Mouse (Mus musculus) stomach, adult 2 months (tissue): ENCODE measurements around the gene Olfml1. TPM values are rescaled to one million over a fixed set of nuclear protein-coding genes. Genes with fewer than 3 reads are reported as not detected.

Experiments used
- polyA plus RNA-seq: library from polyadenylated mRNA; depleted of rRNA; stranded (reverse); fragments of >200 nt; gene quantifications from 2 replicates; pipeline ENCODE4 v1.2.3, GENCODE M21; 2012; rRNA removed

The Olfml1 gene
- polyA plus RNA-seq, result 0.46 and 1.2 TPM in 2 replicates

GRCm38 (mm10) chr7:107567261-107567671 lies at the start of gene Olfml1:
TSS of gene Olfml1 (plus strand) at chr7:107567446.

GRCm38 (mm10) chr7:107594857-107595402 lies 27.7 kb downstream of the Olfml1 start, which contains the start of gene Ppfibp2:
TSS of gene Ppfibp2 (plus strand) at chr7:107595207.

GRCm38 (mm10) chr7:107625061-107625460 lies 57.8 kb downstream of the Olfml1 start, which contains the start of gene 5330417H12Rik:
TSS of gene 5330417H12Rik (minus strand) at chr7:107625161.

Other genes starting within 250 kb of the Olfml1 start
- 0.13 and 0.16 TPM in 2 replicates for gene Syt9, start 196.7 kb upstream of the Olfml1 start, polyA plus RNA-seq
- gene Ppfibp2, start 27.8 kb downstream of the Olfml1 start, polyA plus RNA-seq, result 6.3 and 8.4 TPM in 2 replicates
- not detected in 2 replicates for gene 5330417H12Rik, start 57.7 kb downstream of the Olfml1 start, polyA plus RNA-seq
- 0.03 TPM in 1 of 2 replicates, not detected in the other for gene Cyb5r2, start 190.6 kb downstream of the Olfml1 start, polyA plus RNA-seq
- 0.12 TPM in 1 of 2 replicates, not detected in the other for gene Ovch2, start 233.8 kb downstream of the Olfml1 start, polyA plus RNA-seq
- not detected in 2 replicates for gene Olfr467, start 244.8 kb downstream of the Olfml1 start, polyA plus RNA-seq